Mouse (Mus musculus) bone marrow macrophage, adult 2 months (primary cell): Measurements from ENCODE around the gene Ank.

Experiments
- CTCF ChIP-seq: IDR thresholded peaks from 2 replicates; pipeline ENCODE4 v1.5.1; 2012; ENCODE audit warnings: low read depth, mild to moderate bottlenecking, low read length, moderate library complexity
- POLR2A ChIP-seq: IDR thresholded peaks from 2 replicates; pipeline ENCODE4 v1.6.1; 2012; ENCODE audit warnings: mild to moderate bottlenecking, low read depth, low read length, borderline replicate concordance

DNA sequence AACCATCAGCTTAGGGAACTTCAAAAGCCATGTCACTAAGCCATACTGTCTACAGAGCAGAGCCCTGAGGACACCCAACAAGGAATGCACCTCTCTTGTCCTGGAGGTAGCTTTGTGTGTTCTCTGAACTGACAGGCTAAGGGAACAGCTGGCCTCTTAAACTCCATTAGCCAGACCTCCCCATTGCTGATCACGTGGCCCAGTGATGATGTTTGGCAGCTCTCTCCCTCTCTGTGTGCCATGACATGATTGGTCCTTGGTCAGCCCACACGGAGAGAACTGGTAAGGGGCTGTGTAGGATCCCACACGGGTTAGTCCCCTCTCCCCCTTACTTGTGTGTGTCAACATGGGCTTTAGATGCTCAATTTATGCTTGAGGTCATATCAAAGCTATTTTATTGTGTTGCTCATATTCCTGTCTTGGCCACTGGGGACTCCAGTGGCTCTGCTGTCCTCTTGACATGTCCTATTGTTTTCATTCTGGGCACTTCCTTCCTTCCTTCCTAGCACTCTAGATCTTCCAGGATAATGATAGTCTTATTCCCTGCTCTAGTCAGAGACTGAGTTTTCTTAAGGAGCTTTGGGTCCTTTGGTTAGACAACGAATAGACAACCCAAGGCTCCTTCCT is 119.1 kb downstream of the Ank start:
- no peak for TF ChIP-seq CTCF
- TF ChIP-seq POLR2A: no peak
